Mouse (Mus musculus) natural killer cell, adult 2 months (primary cell): ENCODE measurements around the gene Fxr2.

Experiments used
- DNase-seq, 2 experiments: peaks; one replicate each; pipeline ENCODE4 v3.0.0; 2022; ENCODE audit warnings: low spot score in 2 of 2

Fxr2 gene

DNA sequence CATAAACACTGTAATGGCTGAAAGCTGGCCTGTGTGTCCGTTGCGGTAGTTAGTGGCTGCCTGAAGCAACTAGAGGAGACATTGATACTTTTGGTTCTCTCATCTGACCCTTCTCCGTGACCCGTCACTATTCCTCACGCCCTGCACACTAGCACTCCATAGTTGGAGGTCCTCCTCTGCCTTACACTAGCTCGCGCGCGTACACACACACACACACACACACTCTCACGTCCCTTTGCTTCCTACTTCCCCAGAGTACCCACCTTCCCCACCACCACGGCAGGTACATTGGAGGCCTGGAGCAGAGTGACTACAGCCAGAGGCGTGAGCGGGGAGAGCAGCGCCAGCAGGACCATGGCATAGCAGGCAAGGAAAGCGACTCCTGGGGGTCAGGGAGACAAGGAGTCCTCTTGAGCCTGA is 24.7 kb downstream of the Fxr2 start:
- DNase-seq, result no peak

DNA sequence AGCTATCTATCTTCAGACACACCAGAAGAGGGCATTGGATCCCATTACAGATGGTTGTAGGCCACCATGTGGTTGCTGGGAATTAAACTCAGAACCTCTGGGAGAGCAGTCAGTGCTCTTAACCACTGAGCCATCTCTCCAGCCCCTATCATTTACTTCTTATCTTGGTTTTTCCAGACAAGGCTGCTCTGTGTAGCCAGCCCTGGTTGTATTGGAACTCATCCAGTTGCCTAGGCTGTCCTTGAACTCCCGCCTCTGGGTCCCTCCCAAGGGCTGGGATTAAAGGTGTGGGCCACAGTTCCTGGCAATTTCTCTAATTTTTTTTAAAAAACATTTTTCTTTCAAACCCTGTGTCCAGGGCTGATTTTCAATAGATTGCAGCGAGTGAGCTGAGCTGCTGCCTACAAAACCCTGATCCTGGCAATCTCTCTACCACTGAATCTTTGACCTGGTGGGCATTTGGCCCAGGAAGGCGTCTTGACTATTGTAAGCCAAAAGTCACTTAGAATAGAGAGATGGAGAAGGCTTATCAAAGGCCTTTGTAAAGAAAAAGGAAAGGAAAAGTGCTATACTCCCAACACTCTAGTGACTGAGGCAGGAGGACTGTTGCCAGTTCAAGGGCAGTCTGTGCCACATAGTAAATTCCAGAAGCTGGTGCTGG is 28.6 kb downstream of the Fxr2 start:
- no peak for DNase-seq

GRCm38 (mm10) chr11:69662213-69662966 is 29.6 kb downstream of the Fxr2 start, which contains the start of gene Mpdu1:
TSS of gene Mpdu1 (minus strand) at chr11:69662642.
- peak; percentile 94 to 96 for DNase-seq

DNA sequence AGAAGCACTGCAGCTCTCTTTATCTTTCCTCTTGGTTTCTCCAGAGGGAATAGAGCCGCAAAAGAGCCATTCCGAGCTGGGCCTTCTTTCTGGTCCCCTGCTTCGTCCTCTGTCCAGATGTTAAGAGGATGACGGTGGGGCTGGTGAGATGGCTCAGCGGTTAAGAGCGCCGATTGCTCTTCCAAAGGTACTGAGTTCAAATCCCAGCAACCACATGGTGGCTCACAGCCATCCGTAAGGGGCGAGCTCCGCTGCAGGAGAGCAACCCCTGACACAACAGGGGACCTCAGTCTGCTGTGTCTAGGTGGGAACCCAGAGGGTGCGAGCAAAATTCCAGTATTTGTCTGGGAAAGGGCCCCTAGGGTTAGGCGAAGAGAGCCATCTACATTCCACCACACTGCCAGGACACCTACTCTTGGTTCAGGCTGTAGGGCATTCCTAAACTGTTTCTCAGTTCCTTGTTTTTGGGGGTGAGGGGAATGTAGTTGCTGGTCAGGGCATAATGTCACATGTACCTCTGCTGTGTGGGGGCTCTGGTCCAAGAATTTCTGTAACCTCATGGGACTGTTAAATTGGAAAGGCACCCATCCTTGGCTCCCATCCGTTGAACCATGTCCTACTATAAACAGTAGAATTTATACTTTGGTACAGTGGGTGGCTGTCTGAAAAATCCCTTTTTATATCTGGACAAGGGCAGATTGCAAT is 30.3 kb downstream of the Fxr2 start:
- DNase-seq, result no peak

DNA sequence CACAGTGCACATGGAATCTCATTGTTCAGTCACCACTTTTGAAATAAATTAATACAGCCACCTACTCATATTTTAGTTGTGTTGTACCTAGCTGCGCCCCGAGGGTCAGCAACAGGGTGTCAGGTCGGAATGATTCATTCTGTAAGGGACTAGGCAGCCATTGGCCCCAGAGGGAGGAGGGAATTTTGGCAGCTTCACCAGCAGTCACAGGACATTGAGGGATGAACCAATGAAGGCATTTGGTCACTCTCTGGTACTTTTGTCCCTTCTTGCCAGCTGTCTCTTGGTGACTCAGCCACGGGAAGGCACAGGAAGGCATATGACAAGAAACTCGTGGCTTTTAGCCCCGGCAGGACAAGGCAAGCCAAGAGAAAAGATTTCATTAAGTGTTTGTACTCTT is 31.0 kb downstream of the Fxr2 start:
- DNase-seq, result no peak

DNA sequence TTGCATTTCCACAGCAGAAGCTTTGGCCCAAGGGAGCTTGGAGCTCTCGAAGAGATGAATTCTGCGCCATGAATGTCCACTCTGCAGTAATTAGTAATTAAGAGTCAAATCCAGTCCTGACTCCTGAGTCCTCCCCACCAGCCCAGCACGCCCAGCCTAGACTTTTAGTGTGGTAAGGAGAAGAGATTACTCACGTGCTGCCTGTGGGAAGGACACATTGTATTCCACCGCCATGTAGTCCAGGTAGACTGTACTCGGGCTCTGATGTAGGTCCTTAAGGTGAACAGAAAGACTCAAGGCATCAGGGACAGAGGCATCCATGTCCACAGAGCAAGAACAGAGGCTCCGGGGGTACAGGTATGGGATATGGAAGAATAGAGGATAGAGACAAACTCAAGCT is 32.1 kb downstream of the Fxr2 start:
- DNase-seq, result no peak

- DNase-seq, result peak in 1 of 2 experiments; percentile 45
These were observed 32.7 kb downstream of the Fxr2 start for GRCm38 (mm10) chr11:69665457-69665960.

DNA sequence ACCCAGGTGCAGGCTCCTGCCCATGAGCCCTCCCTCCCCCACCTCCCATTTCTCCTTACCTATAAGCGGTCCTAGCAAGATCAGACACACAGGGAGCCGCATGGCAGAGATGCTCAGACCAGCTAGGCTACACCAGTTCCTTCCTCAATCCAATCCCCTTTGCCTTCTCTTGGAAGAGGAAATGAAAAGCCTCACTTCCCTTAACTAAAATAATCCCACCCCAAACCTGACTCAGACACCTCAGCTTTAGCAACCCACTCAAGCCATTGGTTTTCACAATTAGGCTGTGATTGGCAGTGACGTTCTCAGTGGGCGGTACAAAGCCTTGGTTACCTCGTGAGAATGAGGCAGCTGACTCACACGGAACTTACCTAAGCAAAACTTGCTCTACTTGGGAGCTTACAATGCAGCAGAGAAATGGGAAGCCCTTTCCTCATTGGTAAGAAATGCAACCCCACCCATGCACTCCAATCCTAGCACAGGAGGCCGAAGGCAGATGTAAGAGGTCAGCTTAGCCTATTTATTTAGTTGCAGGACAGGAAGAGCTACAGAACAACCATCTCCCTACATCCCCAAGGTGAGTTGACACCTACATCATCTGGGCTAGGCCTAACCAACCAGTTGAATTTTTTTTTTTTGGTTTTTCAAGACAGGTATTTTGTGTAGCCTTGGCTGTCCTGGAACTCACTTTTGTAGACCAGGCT is 33.3 kb downstream of the Fxr2 start, which contains the start of gene Cd68:
Gene Cd68 (minus strand): TSS at position 193 of the 704 bp plus-strand sequence.
- peak; percentile 74 to 85 for DNase-seq

GRCm38 (mm10) chr11:69666665-69667005 is 33.8 kb downstream of the Fxr2 start:
- no peak for DNase-seq

GRCm38 (mm10) chr11:69670786-69671725 is 38.3 kb downstream of the Fxr2 start:
- DNase-seq, result peak; percentile 95 to 96

GRCm38 (mm10) chr11:69671726-69672124 is 38.9 kb downstream of the Fxr2 start:
- DNase-seq, result no peak

- peak; percentile 100 for DNase-seq
These were observed 39.5 kb downstream of the Fxr2 start, which contains the start of gene Eif4a1 for GRCm38 (mm10) chr11:69672211-69672706. TSS of gene Eif4a1 (minus strand) at chr11:69672423.

- no peak for DNase-seq
These were observed 46.4 kb downstream of the Fxr2 start for GRCm38 (mm10) chr11:69679144-69679543.

- no peak for DNase-seq
These were observed 47.5 kb downstream of the Fxr2 start for GRCm38 (mm10) chr11:69680136-69680855.

DNA sequence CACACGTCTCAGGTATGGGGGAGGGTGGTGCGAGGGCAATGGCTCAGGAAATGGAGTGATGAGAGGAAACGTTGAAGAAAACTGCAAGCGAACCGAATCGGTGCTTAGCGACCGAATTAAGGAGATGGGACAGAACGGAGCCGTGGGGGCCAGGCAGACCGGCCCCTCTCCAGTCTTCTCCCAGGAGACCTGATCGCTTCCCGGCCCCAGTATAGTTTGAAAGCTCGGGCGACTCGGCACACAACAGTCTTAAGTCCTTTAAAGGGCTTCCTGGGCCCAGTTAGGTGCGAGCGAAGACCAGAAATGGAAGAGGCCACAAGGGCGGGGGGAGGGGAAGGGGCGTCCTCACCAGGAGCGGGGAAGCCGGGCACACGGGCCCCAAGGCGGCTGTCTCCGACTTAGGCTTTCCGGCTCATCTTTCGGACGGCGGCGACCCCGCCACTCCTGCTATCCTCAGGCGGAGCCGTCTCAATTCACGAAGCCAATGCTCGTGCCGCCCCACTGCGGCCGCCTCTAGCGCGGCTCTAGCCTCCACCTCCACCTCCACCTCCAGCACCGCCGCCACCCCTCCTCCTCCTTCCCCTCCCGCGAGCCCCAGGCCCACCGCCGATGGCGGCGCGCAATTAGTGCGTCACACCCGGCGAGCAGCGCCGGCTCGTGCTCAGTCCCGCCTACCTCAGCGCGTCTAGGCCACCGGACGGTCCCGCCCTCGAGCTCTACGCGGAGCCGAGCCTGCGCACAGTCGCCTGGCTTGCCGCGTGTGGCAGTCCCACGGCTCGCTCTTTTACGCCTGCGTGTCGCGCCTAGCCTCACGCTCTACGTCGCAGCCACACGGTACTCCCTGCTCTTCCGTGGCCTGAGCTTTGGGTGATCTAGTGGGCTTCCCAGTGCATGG is 48.8 kb downstream of the Fxr2 start, which contains the start of gene Senp3:
Gene Senp3 (minus strand): TSS at position 771 of the 895 bp plus-strand sequence.
- DNase-seq, result peak; percentile 94 to 96

DNA sequence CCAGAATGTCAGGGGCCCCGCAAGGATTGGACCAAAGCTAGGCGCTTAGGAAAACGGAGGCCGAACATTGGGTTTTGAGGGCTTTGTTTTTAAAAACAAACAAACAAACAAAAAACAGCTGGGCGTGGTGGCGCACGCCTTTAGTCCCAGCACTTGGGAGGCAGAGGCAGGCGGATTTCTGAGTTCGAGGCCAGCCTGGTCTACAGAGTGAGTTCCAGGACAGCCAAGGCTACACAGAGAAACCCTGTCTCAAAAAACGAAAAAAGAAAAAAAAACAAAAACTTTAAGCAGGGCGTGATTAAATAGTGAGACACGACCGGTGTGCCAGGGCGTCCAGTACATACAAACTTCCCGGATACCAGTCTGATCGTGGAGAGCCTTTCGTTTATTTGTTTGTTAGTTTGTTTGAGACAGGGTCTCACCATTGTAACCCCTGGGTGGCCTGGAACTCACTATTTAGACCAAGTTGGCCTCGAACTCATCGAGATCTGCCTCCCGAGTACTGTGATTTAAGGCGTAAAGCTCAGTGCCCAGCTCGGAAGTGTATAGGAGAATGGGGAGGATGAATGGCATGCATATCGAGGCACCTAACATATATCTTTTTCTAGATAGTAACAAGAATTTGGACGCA is 49.5 kb downstream of the Fxr2 start:
- no peak for DNase-seq

GRCm38 (mm10) chr11:69682840-69683533 is 50.2 kb downstream of the Fxr2 start:
- DNase-seq, result peak; percentile 79 to 87
